Mouse (Mus musculus) liver, adult 2 months (tissue): ENCODE measurements around the gene Scyl2.

Experiments
- CTCF ChIP-seq: fragments of 200-500 bp; IDR thresholded peaks from 2 replicates; pipeline ENCODE4 v1.5.1; 2011; ENCODE audit warnings: low read depth, low read length, control low read depth
- POLR2A ChIP-seq: fragments of 200-500 bp; IDR thresholded peaks from 2 replicates; pipeline ENCODE4 v1.6.1; 2011; ENCODE audit warnings: low read length, control low read depth; ENCODE audit not compliant: insufficient read depth; ENCODE audit errors: extremely low read depth

DNA sequence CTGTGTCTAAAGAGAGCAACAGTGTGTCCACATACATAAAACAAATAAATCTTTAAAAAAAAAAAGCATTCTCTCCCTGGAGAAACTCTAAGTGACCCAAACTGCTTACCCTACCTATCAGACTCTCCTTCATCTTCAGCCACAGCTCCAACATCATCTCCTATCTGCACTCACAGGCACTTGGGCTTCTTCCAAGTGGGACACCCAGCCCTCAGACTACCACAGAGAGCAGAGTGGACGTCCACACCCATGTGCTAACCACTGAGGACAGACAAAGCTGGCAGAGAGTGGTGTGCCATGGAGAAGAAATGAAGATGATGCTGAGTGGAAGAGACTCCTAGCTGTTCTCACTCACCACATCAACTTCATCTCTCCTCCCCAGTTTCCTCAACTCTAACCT, 90.6 kb downstream of the Scyl2 start:
- TF ChIP-seq CTCF (no peak), POLR2A (no peak)
